Mouse (Mus musculus) CH12.LX (cell line): ENCODE data around the gene Neurl4. TPM values are rescaled to one million over a fixed set of nuclear protein-coding genes. Genes with fewer than 3 reads are reported as not detected.

Source experiments
- DNase-seq: peaks from one replicate; pipeline ENCODE4 v3.0.0-alpha.2; 2013; ENCODE audit errors: extremely low read depth
- H3K27ac ChIP-seq: 2 replicates; pipeline ENCODE4 v1.5.1; 2012; ENCODE audit warnings: low read depth, mild to moderate bottlenecking, control low read depth, moderate library complexity; ENCODE audit not compliant: insufficient read depth
- H3K27me3 ChIP-seq: replicated peaks from 2 replicates; pipeline ENCODE3; 2012; ENCODE audit warnings: inconsistent platforms
- H3K36me3 ChIP-seq, 2 experiments: replicated peaks in 1 of 2; 2 replicates each; pipeline versions ENCODE3 to v1.6.1; 2012; ENCODE audit warnings: inconsistent platforms in 1 of 2, low read length in 1 of 2, mild to moderate bottlenecking in 1 of 2, mixed read lengths in 1 of 2, moderate library complexity in 1 of 2; ENCODE audit not compliant: control insufficient read depth in 1 of 2, insufficient read depth in 1 of 2
- H3K4me1 ChIP-seq, 2 experiments: 2 replicates each; pipeline ENCODE4 v1.6.1; 2012; ENCODE audit warnings: inconsistent platforms in 1 of 2, moderate library complexity in 1 of 2; ENCODE audit not compliant: insufficient read depth in 2 of 2, control insufficient read depth in 1 of 2
- H3K4me2 ChIP-seq: 2 replicates; pipeline ENCODE4 v1.6.1; 2012; ENCODE audit warnings: low read depth, mild to moderate bottlenecking, control low read depth; ENCODE audit not compliant: poor library complexity, insufficient read depth, severe bottlenecking
- H3K4me3 ChIP-seq, 3 experiments: fragments of 150-350 bp in 1 of 3; sonication (generic) in 1 of 3; replicated peaks in 1 of 3; 2 replicates each; pipeline versions ENCODE3 to v1.5.1; 2011 to 2012; ENCODE audit warnings: low read depth in 2 of 3, low read length in 2 of 3, mild to moderate bottlenecking in 2 of 3, moderate library complexity in 2 of 3, control low read depth in 1 of 3, improper control_type of control experiment in 1 of 3, inconsistent platforms in 1 of 3, mixed read lengths in 1 of 3; ENCODE audit not compliant: poor library complexity in 1 of 3
- H3K79me2 ChIP-seq: replicated peaks from 2 replicates; pipeline ENCODE4 v1.6.1; 2012; ENCODE audit warnings: mild to moderate bottlenecking, moderate library complexity; ENCODE audit not compliant: control insufficient read depth, poor library complexity, insufficient read depth, severe bottlenecking; ENCODE audit errors: extremely low read depth
- H3K9ac ChIP-seq: 2 replicates; pipeline ENCODE4 v1.6.1; 2012; ENCODE audit warnings: low read depth, mild to moderate bottlenecking, control low read depth, moderate library complexity; ENCODE audit not compliant: insufficient read depth
- H3K9me3 ChIP-seq: replicated peaks from 2 replicates; pipeline ENCODE3; 2012; ENCODE audit warnings: low read length, inconsistent platforms, mixed read lengths
- BHLHE40 ChIP-seq: IDR thresholded peaks from 2 replicates; pipeline ENCODE4 v1.6.1; 2011; ENCODE audit warnings: mild to moderate bottlenecking, low read depth, low read length, improper control_type of control experiment
- CHD1 ChIP-seq: IDR thresholded peaks from 2 replicates; pipeline ENCODE4 v1.6.1; 2012; ENCODE audit warnings: low read depth, low read length, improper control_type of control experiment, inconsistent platforms
- CTCF ChIP-seq, 2 experiments: IDR thresholded peaks in 1 of 2; conservative IDR thresholded peaks in 1 of 2; 2 replicates each; pipeline ENCODE4 v1.5.1; 2011 to 2012; ENCODE audit warnings: low read depth in 2 of 2, low read length in 2 of 2, improper control_type of control experiment in 1 of 2, inconsistent platforms in 1 of 2, mild to moderate bottlenecking in 1 of 2, moderate library complexity in 1 of 2
- E2F4 ChIP-seq: IDR thresholded peaks from 2 replicates; pipeline ENCODE4 v1.6.1; 2011; ENCODE audit warnings: low read depth, low read length, improper control_type of control experiment; ENCODE audit not compliant: insufficient replicate concordance
- ETS1 ChIP-seq: conservative IDR thresholded peaks from 2 replicates; pipeline ENCODE4 v1.6.1; 2012; ENCODE audit warnings: low read depth, mild to moderate bottlenecking, inconsistent platforms, low read length, improper control_type of control experiment, moderate library complexity
- HCFC1 ChIP-seq: IDR thresholded peaks from 2 replicates; pipeline ENCODE4 v1.6.1; 2012; ENCODE audit warnings: low read depth, mild to moderate bottlenecking, inconsistent platforms, low read length, improper control_type of control experiment
- IRF4 ChIP-seq: IDR thresholded peaks from 2 replicates; pipeline ENCODE4 v1.6.1; 2014; ENCODE audit warnings: low read depth, mild to moderate bottlenecking, inconsistent platforms, low read length, improper control_type of control experiment
- MAFK ChIP-seq: IDR thresholded peaks from 2 replicates; pipeline ENCODE4 v1.6.1; 2011; ENCODE audit warnings: low read length, improper control_type of control experiment; ENCODE audit not compliant: insufficient replicate concordance
- MAX ChIP-seq: IDR thresholded peaks from 2 replicates; pipeline ENCODE4 v1.6.1; 2011; ENCODE audit warnings: low read length, improper control_type of control experiment
- MAZ ChIP-seq: IDR thresholded peaks from 2 replicates; pipeline ENCODE4 v1.6.1; 2012; ENCODE audit warnings: low read depth, mild to moderate bottlenecking, inconsistent platforms, low read length, improper control_type of control experiment, moderate library complexity
- MEF2A ChIP-seq: IDR thresholded peaks from 2 replicates; pipeline ENCODE4 v1.6.1; 2014; ENCODE audit warnings: low read depth, mild to moderate bottlenecking, inconsistent platforms, low read length, improper control_type of control experiment, borderline replicate concordance
- MXI1 ChIP-seq: IDR thresholded peaks from 2 replicates; pipeline ENCODE4 v1.6.1; 2011; ENCODE audit warnings: mild to moderate bottlenecking, low read depth, low read length, improper control_type of control experiment
- MYC ChIP-seq: IDR thresholded peaks from 2 replicates; pipeline ENCODE4 v1.6.1; 2011; ENCODE audit warnings: low read depth, mild to moderate bottlenecking, improper control_type of control experiment, low read length
- NELFE ChIP-seq: IDR thresholded peaks from 2 replicates; pipeline ENCODE4 v1.6.1; 2011; ENCODE audit warnings: low read depth, low read length, improper control_type of control experiment
- POLR2A ChIP-seq: IDR thresholded peaks from 2 replicates; pipeline ENCODE4 v1.6.1; 2011; ENCODE audit warnings: low read depth, mild to moderate bottlenecking, improper control_type of control experiment, low read length
- POLR2AphosphoS2 ChIP-seq: IDR thresholded peaks from 2 replicates; pipeline ENCODE4 v1.6.1; 2011; ENCODE audit warnings: low read depth, low read length, improper control_type of control experiment
- RAD21 ChIP-seq: IDR thresholded peaks from 2 replicates; pipeline ENCODE4 v1.6.1; 2011; ENCODE audit warnings: low read depth, mild to moderate bottlenecking, low read length, improper control_type of control experiment, moderate library complexity
- RCOR1 ChIP-seq: conservative IDR thresholded peaks from 2 replicates; pipeline ENCODE4 v1.6.1; 2012; ENCODE audit warnings: low read depth, mild to moderate bottlenecking, inconsistent platforms, low read length, improper control_type of control experiment
- SIN3A ChIP-seq: IDR thresholded peaks from 2 replicates; pipeline ENCODE4 v1.6.1; 2012; ENCODE audit warnings: low read length, improper control_type of control experiment, inconsistent platforms
- SMC3 ChIP-seq: IDR thresholded peaks from 2 replicates; pipeline ENCODE4 v1.6.1; 2011; ENCODE audit warnings: low read depth, low read length, improper control_type of control experiment
- TBP ChIP-seq: conservative IDR thresholded peaks from 2 replicates; pipeline ENCODE4 v1.6.1; 2011; ENCODE audit warnings: low read depth, low read length, improper control_type of control experiment
- TCF12 ChIP-seq: IDR thresholded peaks from 2 replicates; pipeline ENCODE4 v1.6.1; 2014; ENCODE audit warnings: low read depth, mild to moderate bottlenecking, inconsistent platforms, low read length, improper control_type of control experiment
- UBTF ChIP-seq: IDR thresholded peaks from 2 replicates; pipeline ENCODE4 v1.6.1; 2012; ENCODE audit warnings: low read depth, mild to moderate bottlenecking, inconsistent platforms, low read length, improper control_type of control experiment, moderate library complexity
- USF1 ChIP-seq: IDR thresholded peaks from 2 replicates; pipeline ENCODE4 v1.6.1; 2014; ENCODE audit warnings: low read depth, mild to moderate bottlenecking, inconsistent platforms, low read length, improper control_type of control experiment
- USF2 ChIP-seq: conservative IDR thresholded peaks from 2 replicates; pipeline ENCODE4 v1.6.1; 2011; ENCODE audit warnings: low read depth, low read length, improper control_type of control experiment
- ZC3H11A ChIP-seq: IDR thresholded peaks from 2 replicates; pipeline ENCODE4 v1.6.1; 2012; ENCODE audit warnings: low read depth, mild to moderate bottlenecking, inconsistent platforms, low read length, improper control_type of control experiment
- ZKSCAN1 ChIP-seq: IDR thresholded peaks from 2 replicates; pipeline ENCODE4 v1.6.1; 2012; ENCODE audit warnings: low read depth, inconsistent platforms, low read length, improper control_type of control experiment, borderline replicate concordance
- ZMIZ1 ChIP-seq: IDR thresholded peaks from 2 replicates; pipeline ENCODE4 v1.6.1; 2012; ENCODE audit warnings: low read depth, mild to moderate bottlenecking, inconsistent platforms, low read length, improper control_type of control experiment
- dilution Hi-C: fragments of 300-500 bp; cut with MboI; formaldehyde crosslinking; loops from 2 replicates; pipeline ENCODE4 v1.14.3; 2020; ENCODE audit warnings: low sequenced_read_pairs; ENCODE audit not compliant: extremely low pct_unique_long_range_greater_than_20kb, extremely low pct_ligation_motif_present
- in situ Hi-C: fragments of 300-500 bp; cut with MboI; formaldehyde crosslinking; loops from 3 replicates; pipeline ENCODE4 v1.14.3; 2019; ENCODE audit warnings: low sequenced_read_pairs, low pct_ligation_motif_present, low pct_unique_long_range_greater_than_20kb, mixed read lengths
- polyA plus RNA-seq: library from polyadenylated mRNA; unstranded; fragments of >175 nt; gene quantifications from 2 replicates; pipeline ENCODE4 v1.2.1, GENCODE M21; 2012; ENCODE audit warnings: low read depth; ENCODE audit not compliant: insufficient read length
- total RNA-seq, 2 experiments: library from RNA; depleted of rRNA; stranded (reverse); fragments of 300-350 nt in 1 of 2; fragments of >200 nt in 1 of 2; gene quantifications; 2 replicates each; pipeline ENCODE4 v1.2.3; 2012 to 2014

Neurl4 gene
- total and polyA plus RNA-seq, 3 experiments = 21.4 to 51.0 (median 40.1) TPM

GRCm38 (mm10) chr11:69948763-69949150 is 47.9 kb downstream of the Neurl4 start (continued):
- peak; percentile 99 for TF ChIP-seq RAD21
- TF ChIP-seq MAX = peak; percentile 31; the same call in 1 of the 2 replicates
- 0 out of 2 replicates have a peak, but pooled peaks have one; percentile 2 for TF ChIP-seq RCOR1
- TF ChIP-seq MAZ = peak; percentile 71; the same call in 1 of the 2 replicates
- no peak for TF ChIP-seq ZMIZ1
- no peak for TF ChIP-seq MAFK
- no peak for TF ChIP-seq USF1
- peak; percentile 94 to 99 for TF ChIP-seq CTCF (conservative IDR thresholded peaks at IDR 0.05 in 1 of 2, IDR thresholded peaks at IDR 0.05 in 1 of 2; ENCODE audit: low read depth in 2 of 2, low read length in 2 of 2)
- peak; percentile 45 for TF ChIP-seq HCFC1
- TF ChIP-seq ZKSCAN1 = no peak
- no peak for TF ChIP-seq TBP
- TF ChIP-seq IRF4 = peak; percentile 47
- no peak for TF ChIP-seq USF2

GRCm38 (mm10) chr11:69950807-69951459 is 50.1 kb downstream of the Neurl4 start:
- in situ Hi-C loops = loop anchor here (5.0 kb wide), 1 partner anchor 61 kb away; no protein-coding TSS in a partner anchor
- H3K36me3 ChIP-seq = no peaks in the 10 kb centered on the region
- dilution Hi-C loops = no loop called here

GRCm38 (mm10) chr11:69952274-69952673 is 51.4 kb downstream of the Neurl4 start:
- Histone ChIP-seq H3K9ac (no peak overlapping the region), H3K4me1 (peaks cover 11 to 29% of the 10 kb centered on the region in 2 experiments), H3K4me2 (no peak overlapping the region), H3K4me3 (no peak overlapping the region), H3K79me2 (no peaks in the 10 kb centered on the region), H3K9me3 (no peaks in the 10 kb centered on the region), H3K27me3 (peaks cover 17% of the 10 kb centered on the region), H3K36me3 (no peaks in the 10 kb centered on the region), H3K27ac (no peak overlapping the region)
- DNase-seq = no peak
- in situ Hi-C loops = loop anchor here (5.0 kb wide), 1 partner anchor 60 kb away; no protein-coding TSS in a partner anchor
- dilution Hi-C loops = no loop called here
- TF ChIP-seq TBP (no peak), MXI1 (no peak), UBTF (no peak), USF2 (no peak), SIN3A (no peak), MAZ (no peak), MEF2A (peak; percentile 42; the same call in 1 of the 2 replicates), TCF12 (no peak), MYC (no peak), NELFE (no peak), MAX (no peak), POLR2A (no peak), USF1 (no peak), CHD1 (no peak), RCOR1 (no peak), ETS1 (no peak), POLR2AphosphoS2 (no peak), SMC3 (peak; percentile 62), BHLHE40 (no peak)

More at GRCm38 (mm10) chr11:69950807-69951459, 50.1 kb downstream of the Neurl4 start:
- Histone ChIP-seq H3K9me3 (no peaks in the 10 kb centered on the region), H3K27me3 (peaks cover 17% of the 10 kb centered on the region), H3K27ac (no peak overlapping the region), H3K4me1 (peaks cover 23 to 43% of the 10 kb centered on the region in 2 experiments), H3K9ac (no peak overlapping the region), H3K79me2 (no peaks in the 10 kb centered on the region), H3K4me3 (no peak overlapping the region), H3K4me2 (no peak overlapping the region)
- no peak for DNase-seq
- TF ChIP-seq USF1 = no peak
- no peak for TF ChIP-seq ZC3H11A
- TF ChIP-seq IRF4 = peak; percentile 68
- no peak for TF ChIP-seq MEF2A
- TF ChIP-seq RAD21 = peak; percentile 56
- TF ChIP-seq E2F4 = no peak
- 0 out of 2 replicates have a peak, but pooled peaks have one; percentile 53 for TF ChIP-seq MAZ
- TF ChIP-seq SMC3 = peak; percentile 44
- TF ChIP-seq CTCF (conservative IDR thresholded peaks at IDR 0.05 in 1 of 2, IDR thresholded peaks at IDR 0.05 in 1 of 2; ENCODE audit: low read depth in 2 of 2, low read length in 2 of 2) = peak; percentile 27 to 77; a peak in 3 of 4 replicates
